Mouse (Mus musculus) kidney, postnatal 0 days (tissue): ENCODE results near the gene Cpm. TPM values are rescaled to one million over a fixed set of nuclear protein-coding genes. Genes with fewer than 3 reads are reported as not detected.

Experiments used
- ATAC-seq: fragments of 200-750 bp; cut with Nextera tagmentation; replicated peaks from 2 replicates; pipeline ENCODE4 v1.8.0; 2017; ENCODE audit warnings: low read depth, moderate number of reproducible peaks, moderate TSS enrichment, moderate library complexity; ENCODE audit not compliant: low FRiP score
- DNase-seq: peaks from one replicate; pipeline ENCODE4 v3.0.0-alpha.2; 2016; ENCODE audit warnings: low spot score
- H3K27ac ChIP-seq: fragments of 300-500 bp; sonication (generic); 2 replicates; pipeline ENCODE4 v1.5.1; 2014; ENCODE audit warnings: mild to moderate bottlenecking
- H3K27me3 ChIP-seq: fragments of 300-500 bp; sonication (generic); 2 replicates; pipeline ENCODE4 v1.6.1; 2014; ENCODE audit warnings: low read length, mixed read lengths; ENCODE audit not compliant: insufficient read depth
- H3K36me3 ChIP-seq: fragments of 300-500 bp; sonication (generic); 2 replicates; pipeline ENCODE4 v1.6.1; 2014; ENCODE audit warnings: low read length, mixed read lengths; ENCODE audit not compliant: insufficient read depth
- H3K4me1 ChIP-seq: fragments of 300-500 bp; sonication (generic); replicated peaks from 2 replicates; pipeline ENCODE4 v1.6.1; 2014; ENCODE audit warnings: antibody characterized with exemption, low read length, mixed read lengths; ENCODE audit not compliant: insufficient read depth
- H3K4me2 ChIP-seq: fragments of 300-500 bp; sonication (generic); 2 replicates; pipeline ENCODE4 v1.6.1; 2014; ENCODE audit warnings: mild to moderate bottlenecking, low read length, moderate library complexity, mixed read lengths
- H3K4me3 ChIP-seq: fragments of 300-500 bp; sonication (generic); replicated peaks from 2 replicates; pipeline ENCODE4 v1.5.1; 2014; ENCODE audit warnings: low read depth, low read length
- H3K9ac ChIP-seq: fragments of 300-500 bp; sonication (generic); 2 replicates; pipeline ENCODE4 v1.6.1; 2014; ENCODE audit warnings: low read depth, low read length
- H3K9me3 ChIP-seq: fragments of 300-500 bp; sonication (generic); replicated peaks from 2 replicates; pipeline ENCODE4 v1.6.1; 2016; ENCODE audit warnings: low read length, inconsistent platforms, mixed read lengths
- CTCF ChIP-seq: IDR thresholded peaks from 2 replicates; pipeline ENCODE4 v1.5.1; 2016; ENCODE audit warnings: antibody characterized with exemption, low read depth, mild to moderate bottlenecking, moderate library complexity
- WGBS: fragments of 180-500 bp; shearing (Covaris S2); extraction: QIAGEN DNeasy Blood & Tissue Kit; methylation state at CpG from one replicate; pipeline ENCODE4 v1.1.7; 2014; 5-methylcytosine and 5-hydroxymethylcytosine counted together
- polyA plus RNA-seq: library from polyadenylated mRNA; unstranded; fragments of >200 nt; fragmentation: Nextera tagmentation; extraction: Ambion mirVana; gene quantifications from 2 replicates; pipeline ENCODE4 v1.2.1, GENCODE M21; 2015

The Cpm gene
- polyA plus RNA-seq, 1 experiment from 2014 or later = 51.7 TPM

GRCm38 (mm10) chr10:117611503-117611902, 17.8 kb upstream of the Cpm start:
- no peak overlapping the region for H3K27ac ChIP-seq

GRCm38 (mm10) chr10:117611976-117612375, 17.3 kb upstream of the Cpm start:
- WGBS = 91% methylated on average over 2 of the region's 2 CpGs
- no peak overlapping the region for H3K4me2 ChIP-seq
- DNase-seq (no peak), ATAC-seq (no peak)
- no peak overlapping the region for H3K9ac ChIP-seq
- no peak overlapping the region for H3K4me3 ChIP-seq
- no peaks in the 10 kb centered on the region for H3K4me1 ChIP-seq
- no peak for TF ChIP-seq CTCF
- no peaks in the 10 kb centered on the region for H3K27me3 ChIP-seq
- no peak overlapping the region for H3K27ac ChIP-seq
- H3K9me3 ChIP-seq = no peaks in the 10 kb centered on the region
- no peaks in the 10 kb centered on the region for H3K36me3 ChIP-seq

More at GRCm38 (mm10) chr10:117611503-117611902, 17.8 kb upstream of the Cpm start:
- no peak overlapping the region for H3K4me2 ChIP-seq
- no peaks in the 10 kb centered on the region for H3K9me3 ChIP-seq
- ATAC-seq (no peak), DNase-seq (no peak)
- H3K4me1 ChIP-seq = no peaks in the 10 kb centered on the region
- H3K9ac ChIP-seq = no peak overlapping the region
- 92% methylated on average over 2 of the region's 2 CpGs for WGBS
- H3K4me3 ChIP-seq = no peak overlapping the region
- no peaks in the 10 kb centered on the region for H3K27me3 ChIP-seq
- TF ChIP-seq CTCF = no peak
- no peaks in the 10 kb centered on the region for H3K36me3 ChIP-seq

- no peak for TF ChIP-seq CTCF
- no peak overlapping the region for H3K4me2 ChIP-seq
- 80% methylated on average over 8 of the region's 8 CpGs for WGBS
Observed at GRCm38 (mm10) chr10:117612621-117613584, 16.4 kb upstream of the Cpm start.

GRCm38 (mm10) chr10:117613960-117614359, 15.3 kb upstream of the Cpm start:
- H3K4me1 ChIP-seq = no peaks in the 10 kb centered on the region

More at GRCm38 (mm10) chr10:117612621-117613584, 16.4 kb upstream of the Cpm start:
- no peaks in the 10 kb centered on the region for H3K27me3 ChIP-seq
- H3K9ac ChIP-seq = no peak overlapping the region
- DNase-seq (no peak), ATAC-seq (no peak)
- no peak overlapping the region for H3K27ac ChIP-seq
- no peak overlapping the region for H3K4me3 ChIP-seq
- H3K9me3 ChIP-seq = no peaks in the 10 kb centered on the region
- no peaks in the 10 kb centered on the region for H3K4me1 ChIP-seq
- no peaks in the 10 kb centered on the region for H3K36me3 ChIP-seq

GRCm38 (mm10) chr10:117614387-117614786, 14.9 kb upstream of the Cpm start:
- DNase-seq (no peak), ATAC-seq (no peak)
- H3K4me3 ChIP-seq = no peak overlapping the region
- H3K27me3 ChIP-seq = no peaks in the 10 kb centered on the region
- no peak for TF ChIP-seq CTCF
- H3K27ac ChIP-seq = no peak overlapping the region
- H3K9ac ChIP-seq = no peak overlapping the region
- H3K4me1 ChIP-seq = no peaks in the 10 kb centered on the region
- H3K9me3 ChIP-seq = no peaks in the 10 kb centered on the region
- 65% methylated on average over 3 of the region's 3 CpGs for WGBS
- no peaks in the 10 kb centered on the region for H3K36me3 ChIP-seq
- no peak overlapping the region for H3K4me2 ChIP-seq

More at GRCm38 (mm10) chr10:117613960-117614359, 15.3 kb upstream of the Cpm start:
- no peaks in the 10 kb centered on the region for H3K27me3 ChIP-seq
- WGBS = 74% methylated on average over 6 of the region's 6 CpGs
- no peak overlapping the region for H3K9ac ChIP-seq
- ATAC-seq (no peak), DNase-seq (no peak)
- H3K9me3 ChIP-seq = no peaks in the 10 kb centered on the region
- H3K27ac ChIP-seq = no peak overlapping the region
- no peak overlapping the region for H3K4me2 ChIP-seq
- TF ChIP-seq CTCF = no peak
- no peak overlapping the region for H3K4me3 ChIP-seq
- H3K36me3 ChIP-seq = no peaks in the 10 kb centered on the region

- WGBS = 91% methylated on average over 8 of the region's 8 CpGs
- no peak for TF ChIP-seq CTCF
- no peak for DNase-seq
Observed at GRCm38 (mm10) chr10:117615239-117615638, 14.1 kb upstream of the Cpm start.

More at GRCm38 (mm10) chr10:117615239-117615638, 14.1 kb upstream of the Cpm start:
- Histone ChIP-seq H3K4me3 (no peak overlapping the region), H3K27me3 (no peaks in the 10 kb centered on the region), H3K36me3 (no peaks in the 10 kb centered on the region), H3K4me1 (no peaks in the 10 kb centered on the region), H3K27ac (no peak overlapping the region), H3K4me2 (no peak overlapping the region), H3K9me3 (no peaks in the 10 kb centered on the region), H3K9ac (no peak overlapping the region)
- ATAC-seq = no peak
